ENCODE assay signal across 17 mouse cellular contexts in the genomic region with DNA sequence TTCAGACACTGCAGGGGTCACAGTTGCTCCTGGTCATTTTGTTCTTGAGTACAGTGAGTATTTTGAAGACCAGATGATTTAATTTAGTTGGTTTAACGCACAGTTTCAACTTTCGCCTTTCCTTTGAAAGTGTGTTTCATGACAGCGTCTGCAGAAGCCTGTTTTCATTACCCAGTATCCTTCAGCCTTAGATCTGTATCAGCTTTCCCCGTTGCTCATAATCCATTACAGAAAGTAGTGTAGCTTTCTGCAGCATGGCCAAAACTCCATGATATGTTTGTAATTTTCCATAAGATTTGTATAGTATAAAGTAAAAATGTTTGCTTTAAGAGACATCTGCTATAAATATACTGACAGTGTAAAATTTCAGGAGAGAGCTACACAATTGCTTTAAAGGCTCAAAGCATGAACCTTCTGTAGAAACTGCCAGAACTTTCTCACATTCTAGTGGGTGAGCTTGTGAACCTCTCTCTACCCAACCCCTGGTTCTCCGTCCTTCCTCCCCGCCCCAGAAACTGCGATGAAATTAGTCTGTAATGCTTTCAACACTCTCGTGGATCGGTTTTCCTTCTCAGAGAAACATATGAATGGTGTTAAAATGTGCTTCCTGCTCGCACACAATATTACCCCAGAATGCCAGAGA.
A peak's percentile ranks its signal among the peaks of the same experiment; 100 is the strongest.
DNase-seq lines count a peak whose midpoint lies in the region; ATAC-seq lines count a peak whose summit lies in the region.
"Had no signal": no experiment of that assay in that cellular context is flagged by ENCODE, and none has a peak within 500 bp of the region (broad histone marks: within the 10 kb centered on the region; RNA-seq: fewer than 3 reads in every experiment).

No protein-coding gene starts in this region.

- WGBS in heart, embryonic 13.5 days, result 61% methylated on average over 10 of the region's 10 CpGs
- WGBS in lung, embryonic 16.5 days, result 52% methylated on average over 10 of the region's 10 CpGs
- 35% methylated on average over 10 of the region's 10 CpGs for WGBS in intestine, embryonic 14.5 days
- WGBS in stomach, embryonic 16.5 days, result 42% methylated on average over 10 of the region's 10 CpGs

- no peak for ATAC-seq in heart, embryonic 13.5 days (ENCODE audit: extremely low read depth, insufficient number of reproducible peaks, low FRiP score, low TSS enrichment)
- ATAC-seq in lung, embryonic 16.5 days (ENCODE audit: low read depth), result 0 out of 2 replicates have a peak, but pooled peaks have one; percentile 45
- ATAC-seq in intestine, embryonic 14.5 days (replicated peaks; ENCODE audit: low FRiP score, low TSS enrichment, low read depth), result no peak
- peak; percentile 78 for ATAC-seq in stomach, embryonic 16.5 days (ENCODE audit: insufficient read depth, low FRiP score)
- ATAC-seq: activated CD4-positive, CD25-positive, alpha-beta regulatory T cell, adult 4 months had no signal

- H3K4me3 ChIP-seq in heart, embryonic 13.5 days, result no peak overlapping the region
- no peak overlapping the region; the same call in 1 of the 2 replicates for H3K4me3 ChIP-seq in lung, embryonic 16.5 days (ENCODE audit: low read length)
- H3K4me3 ChIP-seq in intestine, embryonic 14.5 days (ENCODE audit: low read depth, low read length), result no peak overlapping the region
- 0 out of 2 replicates have a peak overlapping the region, but pooled peaks have one; percentile 5 for H3K4me3 ChIP-seq in stomach, embryonic 16.5 days (replicated peaks; ENCODE audit: low read length)
- H3K4me3 ChIP-seq: layer of hippocampus, adult 2 months; neural tube, embryonic 12.5 days had no signal

- H3K27me3 ChIP-seq in heart, embryonic 13.5 days (replicated peaks), result peaks cover 2% of the 10 kb centered on the region
- H3K27me3 ChIP-seq in lung, embryonic 16.5 days (ENCODE audit: control insufficient read depth, insufficient read depth, low read depth, low read length), result no peaks in the 10 kb centered on the region
- no peaks in the 10 kb centered on the region for H3K27me3 ChIP-seq in intestine, embryonic 14.5 days (replicated peaks; ENCODE audit: control insufficient read depth, insufficient read depth, low read length)
- H3K27me3 ChIP-seq in stomach, embryonic 16.5 days (ENCODE audit: control insufficient read depth, insufficient read depth, low read length), result no peaks in the 10 kb centered on the region
- H3K27me3 ChIP-seq: neural tube, embryonic 12.5 days had no signal

- H3K9me3 ChIP-seq in heart, embryonic 13.5 days, result no peaks in the 10 kb centered on the region
- H3K9me3 ChIP-seq in lung, embryonic 16.5 days (ENCODE audit: control insufficient read depth, low read length), result no peaks in the 10 kb centered on the region
- H3K9me3 ChIP-seq in intestine, embryonic 14.5 days (ENCODE audit: control insufficient read depth, low read length), result no peaks in the 10 kb centered on the region
- no peaks in the 10 kb centered on the region for H3K9me3 ChIP-seq in stomach, embryonic 16.5 days (replicated peaks; ENCODE audit: control insufficient read depth, low read length)
- H3K9me3 ChIP-seq: neural tube, embryonic 12.5 days had no signal

- H3K4me2 ChIP-seq in heart, embryonic 13.5 days, result 0 out of 2 replicates have a peak overlapping the region, but pooled peaks have one; percentile 16
- H3K4me2 ChIP-seq in lung, embryonic 16.5 days (ENCODE audit: low read depth, low read length), result peak overlapping the region; percentile 29
- peak overlapping the region; percentile 23; the same call in 1 of the 2 replicates for H3K4me2 ChIP-seq in intestine, embryonic 14.5 days (ENCODE audit: low read length)
- peak overlapping the region; percentile 35; the same call in 1 of the 2 replicates for H3K4me2 ChIP-seq in stomach, embryonic 16.5 days (ENCODE audit: low read depth, low read length)
- H3K4me2 ChIP-seq: neural tube, embryonic 12.5 days had no signal

- H3K36me3 ChIP-seq in heart, embryonic 13.5 days, result no peaks in the 10 kb centered on the region
- H3K36me3 ChIP-seq in lung, embryonic 16.5 days (ENCODE audit: control insufficient read depth, insufficient read depth, low read length), result no peaks in the 10 kb centered on the region
- no peaks in the 10 kb centered on the region for H3K36me3 ChIP-seq in intestine, embryonic 14.5 days (ENCODE audit: control insufficient read depth, insufficient read depth, low read length)
- H3K36me3 ChIP-seq in stomach, embryonic 16.5 days (ENCODE audit: control insufficient read depth, insufficient read depth, low read length), result no peaks in the 10 kb centered on the region
- H3K36me3 ChIP-seq: G1E; neural tube, embryonic 12.5 days had no signal

- intact Hi-C loops in heart, postnatal 36 days (cut with DNase I), result no loop called here

- H3K4me1 ChIP-seq in heart, embryonic 13.5 days, result no peaks in the 10 kb centered on the region
- peaks cover 3% of the 10 kb centered on the region; the same call in 1 of the 2 replicates for H3K4me1 ChIP-seq in lung, embryonic 16.5 days (replicated peaks; ENCODE audit: control insufficient read depth, insufficient read depth, low read length)
- no peaks in the 10 kb centered on the region; the same call in 1 of the 2 replicates for H3K4me1 ChIP-seq in intestine, embryonic 14.5 days (replicated peaks; ENCODE audit: control insufficient read depth, insufficient read depth, low read length)
- peaks cover 4% of the 10 kb centered on the region; the same call in 1 of the 2 replicates for H3K4me1 ChIP-seq in stomach, embryonic 16.5 days (ENCODE audit: control insufficient read depth, insufficient read depth, low read length)
- H3K4me1 ChIP-seq: neural tube, embryonic 12.5 days had no signal

- H3K9ac ChIP-seq in heart, embryonic 13.5 days, result no peak overlapping the region
- no peak overlapping the region for H3K9ac ChIP-seq in lung, embryonic 16.5 days (ENCODE audit: low read length)
- H3K9ac ChIP-seq in intestine, embryonic 14.5 days (ENCODE audit: low read length), result no peak overlapping the region
- no peak overlapping the region for H3K9ac ChIP-seq in stomach, embryonic 16.5 days (ENCODE audit: low read length)
- H3K9ac ChIP-seq: neural tube, embryonic 12.5 days had no signal

- no peak for DNase-seq in heart, postnatal 36 days
- DNase-seq in lung, postnatal 25 days (ENCODE audit: low spot score), result no peak
- no peak for DNase-seq in intestine, embryonic 14.5 days (ENCODE audit: low spot score)
- no peak for DNase-seq in MN1 (ENCODE audit: low spot score)
- no peak for DNase-seq in kidney, adult 18-20 months
- DNase-seq: cerebellum, adult 18-20 months; heart, postnatal 4 days; kidney, adult 11 months; lung, adult 2 months; midbrain, embryonic 14.5 days had no signal

- H3K27ac ChIP-seq in heart, embryonic 13.5 days (replicated peaks), result no peak overlapping the region
- H3K27ac ChIP-seq in lung, embryonic 16.5 days (ENCODE audit: low read length), result no peak overlapping the region
- H3K27ac ChIP-seq in intestine, embryonic 14.5 days (ENCODE audit: low read depth), result peak overlapping the region; percentile 60
- peak overlapping the region; percentile 69 for H3K27ac ChIP-seq in stomach, embryonic 16.5 days (ENCODE audit: low read length)
- H3K27ac ChIP-seq: layer of hippocampus, adult 2 months; neural tube, embryonic 12.5 days had no signal

Comparison
In these comparisons a context has a peak if more than half of its experiments do, and no peak if none do; other contexts are left out.
1. ATAC-seq: peak in lung, embryonic 16.5 days (single experiment) and stomach, embryonic 16.5 days (single experiment); none in heart, embryonic 13.5 days (single experiment) and intestine, embryonic 14.5 days (single experiment).
2. H3K27ac ChIP-seq: peak in intestine, embryonic 14.5 days (single experiment) and stomach, embryonic 16.5 days (single experiment); none in heart, embryonic 13.5 days (single experiment) and lung, embryonic 16.5 days (single experiment).
3. Peak in every context shown above with its lines, with median percentiles within 50 percentile points of each other: H3K4me2 ChIP-seq.